Mouse (Mus musculus) spleen, postnatal 10 days (tissue): ENCODE data around the gene 1600014C23Rik.

ENCODE experiments used
- DNase-seq, 2 experiments: peaks; one replicate each; pipeline ENCODE4 v3.0.0; 2021 to 2022; ENCODE audit warnings: low spot score in 2 of 2

1600014C23Rik gene

DNA sequence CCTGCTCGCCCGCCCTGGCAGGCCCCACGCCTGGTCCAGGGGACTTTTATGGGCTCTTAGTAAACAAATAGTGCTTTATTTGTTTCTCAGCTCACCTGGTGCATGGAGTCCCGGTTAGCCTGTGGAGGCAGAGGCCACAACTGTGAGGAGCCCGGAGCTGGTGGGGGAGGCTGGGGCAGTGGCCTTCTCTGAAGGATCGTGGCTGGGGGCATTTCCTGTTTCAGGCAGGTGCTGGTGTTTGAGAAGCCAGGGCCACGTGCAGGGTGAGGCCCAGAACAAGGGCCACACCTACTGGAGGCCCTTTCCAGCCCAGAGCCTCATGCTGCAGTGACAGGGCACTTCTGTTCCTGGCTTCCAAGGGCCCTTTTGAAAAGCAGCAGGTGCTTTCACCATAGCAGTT, 7.4 kb downstream of the 1600014C23Rik start:
- DNase-seq, result no peak

DNA sequence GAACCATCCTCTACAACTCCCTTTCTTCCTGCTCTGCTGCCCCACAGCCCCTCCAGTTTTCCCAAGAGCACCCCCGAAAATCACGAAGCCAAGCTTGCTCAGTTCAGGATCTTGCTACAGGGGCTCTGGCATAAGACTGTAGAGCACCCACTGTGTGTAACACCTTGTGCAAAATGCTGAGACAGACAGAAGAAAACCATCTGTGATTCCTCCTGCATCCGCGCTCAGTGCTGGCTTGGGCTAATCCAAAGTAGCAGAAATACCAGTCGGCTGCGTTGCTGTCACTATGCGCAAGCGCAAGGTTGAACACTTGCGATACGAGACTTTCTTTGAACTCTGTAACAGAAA, 9.1 kb downstream of the 1600014C23Rik start:
- DNase-seq, result no peak

DNA sequence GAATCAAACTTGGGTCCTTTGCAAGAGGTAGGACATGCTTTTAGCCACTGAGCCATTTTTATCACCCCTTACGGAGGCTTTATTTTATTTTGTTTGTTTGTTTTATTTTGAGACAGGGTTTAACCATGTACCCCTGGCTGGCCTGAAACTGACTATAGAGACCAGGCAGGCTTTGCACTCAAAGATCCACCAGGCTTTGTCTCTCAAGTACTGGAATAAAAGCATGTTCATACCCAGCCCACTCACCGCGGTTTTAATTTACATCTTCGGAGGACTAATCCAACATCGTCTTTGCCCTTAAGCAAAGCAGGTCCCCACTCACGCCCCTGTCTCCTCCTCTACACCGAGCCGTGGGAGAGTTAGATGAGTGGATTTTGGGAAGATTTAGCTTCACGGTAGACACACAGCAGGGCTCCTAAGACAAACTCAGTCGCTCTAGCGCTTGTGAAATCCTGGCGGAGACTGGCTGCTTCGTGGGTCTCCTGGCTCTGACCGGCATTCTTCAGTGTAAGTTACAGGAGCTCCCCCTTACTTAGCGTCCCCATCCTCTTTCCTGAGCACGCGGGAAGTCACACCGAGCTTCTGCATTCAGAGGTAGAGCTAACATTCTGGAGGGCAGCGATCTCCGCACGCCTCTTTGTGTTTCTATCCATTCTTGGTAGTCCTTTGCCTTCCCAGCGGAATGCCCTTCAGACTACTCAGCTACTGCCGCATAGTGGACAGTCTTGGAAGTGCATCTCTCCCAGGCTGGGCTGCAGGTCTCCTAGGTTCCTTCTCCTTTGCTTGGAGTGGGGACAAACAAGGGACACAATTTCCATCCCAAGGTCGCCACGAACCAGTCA, 9.7 kb downstream of the 1600014C23Rik start:
- peak; percentile 66 to 81 for DNase-seq

DNA sequence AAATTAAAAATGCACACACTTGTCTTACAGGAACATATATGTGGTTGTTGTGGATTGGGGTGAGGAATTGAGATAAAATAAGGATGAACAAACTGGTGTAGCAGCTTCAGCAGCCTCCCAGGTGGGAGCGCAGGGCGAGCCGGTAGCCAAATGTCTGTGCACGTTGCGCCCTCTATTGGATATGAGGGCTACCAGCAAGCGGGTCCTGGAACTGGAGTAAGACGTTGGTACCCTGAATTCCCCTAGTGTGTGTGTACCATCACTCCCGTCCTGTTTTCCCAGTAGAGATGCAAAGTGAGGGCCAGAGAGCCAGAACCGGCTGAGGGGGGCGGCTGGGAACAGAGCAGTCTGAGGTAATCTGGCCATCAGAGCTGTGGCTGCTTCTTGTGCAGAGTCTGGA, 15.3 kb downstream of the 1600014C23Rik start:
- peak; percentile 46 to 69 for DNase-seq

DNA sequence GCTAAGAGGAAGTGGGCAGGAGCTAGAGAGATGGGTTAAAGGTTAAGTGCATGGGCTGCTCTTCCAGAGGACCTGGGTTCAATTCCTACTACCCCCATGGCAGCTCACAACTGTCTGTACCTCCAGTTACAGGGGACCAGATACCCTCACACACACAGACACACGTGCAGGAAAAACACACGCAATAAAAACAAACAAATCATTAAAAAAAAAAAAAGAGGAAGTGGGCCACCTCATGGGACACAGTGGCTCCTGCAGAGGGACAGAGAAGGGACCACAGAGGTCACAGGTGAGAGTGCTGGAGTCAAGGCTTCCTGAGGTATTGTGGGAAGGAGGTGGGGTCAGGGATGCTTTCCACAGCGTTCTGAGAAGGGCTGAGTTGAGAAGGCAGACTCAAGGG, 22.1 kb downstream of the 1600014C23Rik start:
- DNase-seq, result no peak

DNA sequence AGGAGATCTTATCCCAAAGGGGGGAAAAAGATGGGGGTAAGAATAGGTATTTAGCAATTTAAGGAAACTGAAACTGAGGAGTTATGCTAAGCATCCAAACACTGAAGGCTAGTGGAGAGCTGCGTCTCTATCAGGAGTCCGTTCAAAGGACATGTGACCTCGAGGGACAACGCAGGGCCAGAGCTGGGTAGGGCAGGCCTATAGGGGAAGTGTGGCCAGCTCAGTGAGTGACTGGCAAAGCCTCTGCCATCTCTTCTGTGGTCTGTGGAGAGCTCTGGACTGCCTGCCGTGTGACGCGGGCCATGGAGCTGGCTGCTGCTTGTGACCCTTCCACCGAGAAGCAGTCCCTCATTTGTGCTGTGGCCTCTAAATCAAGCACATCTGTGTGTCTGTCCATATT, 23.2 kb downstream of the 1600014C23Rik start:
- DNase-seq, result no peak

DNA sequence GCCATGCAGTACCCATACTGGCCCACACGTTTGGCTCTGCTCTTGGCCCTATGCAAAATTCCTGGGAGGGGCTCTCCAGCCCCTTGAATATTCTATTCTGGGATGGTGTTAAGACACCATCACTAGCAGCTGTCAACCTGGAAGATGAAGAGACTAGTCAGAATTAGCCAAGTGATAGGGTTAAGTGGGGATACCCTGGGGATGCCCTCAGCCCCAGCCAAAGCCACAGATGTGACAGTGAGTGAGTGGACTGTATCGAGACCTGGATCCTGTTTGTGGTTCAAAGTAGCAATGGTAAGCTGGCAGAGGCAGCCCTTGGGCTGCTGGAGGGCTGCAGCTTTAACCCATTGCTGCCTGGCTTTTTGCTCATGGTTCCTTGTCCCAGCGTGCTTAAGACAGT, 23.8 kb downstream of the 1600014C23Rik start:
- no peak for DNase-seq

DNA sequence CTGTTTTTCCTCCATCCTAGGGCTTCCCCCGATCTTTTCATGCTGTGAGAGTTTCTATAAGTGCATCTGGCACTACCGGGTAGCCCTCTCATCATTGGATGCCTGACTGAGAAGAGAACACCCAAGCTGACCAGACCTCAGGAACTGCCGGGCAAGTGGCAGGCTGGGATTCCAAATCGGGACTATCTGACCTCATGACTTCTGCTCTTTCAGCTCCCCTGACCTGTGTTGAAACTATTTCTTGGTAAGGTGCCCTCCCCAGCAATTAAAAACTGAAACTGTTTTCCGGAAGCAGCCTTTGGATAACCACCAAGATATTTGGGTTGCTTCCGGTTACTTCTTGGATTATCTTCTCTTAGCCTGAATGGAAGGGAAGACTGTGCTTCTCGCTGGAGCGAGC, 25.5 kb downstream of the 1600014C23Rik start:
- no peak for DNase-seq

DNA sequence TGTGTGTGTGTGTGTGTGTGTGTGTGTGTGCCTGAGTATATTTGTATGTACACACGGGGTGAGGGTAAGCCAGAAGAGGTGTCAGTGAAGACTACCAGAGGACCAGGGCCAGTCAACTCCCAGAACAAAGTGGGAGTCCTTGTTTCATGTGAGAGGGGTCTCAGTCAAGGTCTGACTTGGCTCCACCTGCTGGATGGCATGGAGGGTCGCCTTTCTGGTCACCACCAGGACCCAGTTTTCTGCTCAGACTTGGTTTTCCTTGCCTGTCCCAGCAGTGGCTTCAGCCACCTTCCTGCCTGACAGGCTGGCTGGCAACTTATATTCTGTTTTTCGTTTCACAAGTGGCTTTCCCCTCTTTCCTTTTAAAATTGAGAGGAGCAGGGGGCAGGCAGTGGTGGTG, 26.3 kb downstream of the 1600014C23Rik start:
- no peak for DNase-seq

DNA sequence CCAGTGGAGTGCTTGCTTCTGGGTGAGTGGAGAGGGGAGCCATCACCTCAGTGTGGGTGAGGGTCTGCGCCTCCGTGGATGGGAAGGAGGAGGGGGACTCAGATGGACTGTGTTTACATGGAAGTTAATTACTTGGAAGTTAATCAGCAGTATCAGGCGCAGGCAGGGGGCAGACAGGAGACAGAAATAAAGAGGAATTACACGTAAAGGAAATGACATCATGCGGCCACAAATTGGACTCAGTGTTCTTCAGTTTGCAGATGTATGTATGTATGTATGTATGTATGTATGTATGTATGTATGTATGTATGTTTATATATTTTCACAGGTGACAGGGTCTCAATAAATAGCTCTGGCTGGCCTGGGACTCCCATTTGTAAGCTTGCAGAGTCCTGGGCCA, 26.8 kb downstream of the 1600014C23Rik start:
- no peak for DNase-seq

DNA sequence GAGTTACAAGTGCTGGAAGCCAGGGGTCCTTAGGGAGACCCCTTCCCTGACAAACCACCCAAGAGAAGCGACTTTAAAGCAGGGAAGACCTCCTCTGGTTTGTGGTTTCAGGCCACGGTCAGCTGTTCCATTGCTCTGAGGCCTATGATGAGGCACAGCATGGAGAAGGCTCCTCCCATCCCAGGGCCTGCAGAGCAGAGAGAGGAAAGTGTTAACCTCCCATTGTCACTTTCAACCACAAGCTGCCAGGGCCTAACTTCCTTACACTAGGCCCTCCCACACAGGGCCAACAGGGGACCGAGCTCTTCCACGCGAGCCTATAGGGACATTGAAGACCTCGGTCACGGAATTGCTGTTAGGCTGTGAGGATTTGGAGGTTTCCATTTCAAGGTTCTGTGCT, 30.5 kb downstream of the 1600014C23Rik start:
- no peak for DNase-seq

DNA sequence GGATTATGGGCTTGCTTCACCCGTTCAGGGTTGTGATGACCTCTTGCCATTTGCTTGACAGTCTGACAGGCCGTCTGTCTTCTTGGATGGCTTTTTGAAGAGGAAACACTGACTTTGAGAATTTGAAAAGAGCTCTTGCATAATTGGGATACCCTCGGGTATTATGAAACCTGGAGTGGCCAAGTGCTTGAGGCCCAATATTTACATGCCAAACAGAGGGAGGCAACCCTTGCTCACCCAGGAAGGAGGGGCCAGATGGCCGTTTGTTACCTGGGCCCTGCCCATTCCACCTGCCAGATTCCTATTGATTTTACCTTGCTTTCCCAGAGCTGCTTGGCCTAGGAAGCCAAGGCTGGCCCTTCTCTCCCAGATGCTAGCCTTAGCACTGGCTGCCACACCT, 31.4 kb downstream of the 1600014C23Rik start:
- no peak for DNase-seq

DNA sequence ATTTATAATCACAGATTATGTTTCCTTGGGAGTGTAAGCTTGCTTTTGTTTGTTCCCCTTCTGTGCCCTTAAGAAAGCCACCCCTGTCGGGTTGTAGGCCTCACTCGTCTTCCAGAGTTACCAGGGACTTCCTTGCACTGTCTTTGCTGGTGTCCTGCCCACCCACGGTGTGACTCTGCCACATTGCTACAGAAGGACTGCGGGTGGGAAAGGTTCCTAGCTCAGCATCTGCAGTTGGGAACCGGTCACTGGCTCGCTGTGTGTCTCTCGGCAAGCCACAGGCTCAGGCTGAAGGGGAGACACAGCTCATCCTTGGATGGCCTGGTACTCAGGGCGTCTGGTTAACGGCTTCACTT, 32.4 kb downstream of the 1600014C23Rik start:
- DNase-seq, result no peak

DNA sequence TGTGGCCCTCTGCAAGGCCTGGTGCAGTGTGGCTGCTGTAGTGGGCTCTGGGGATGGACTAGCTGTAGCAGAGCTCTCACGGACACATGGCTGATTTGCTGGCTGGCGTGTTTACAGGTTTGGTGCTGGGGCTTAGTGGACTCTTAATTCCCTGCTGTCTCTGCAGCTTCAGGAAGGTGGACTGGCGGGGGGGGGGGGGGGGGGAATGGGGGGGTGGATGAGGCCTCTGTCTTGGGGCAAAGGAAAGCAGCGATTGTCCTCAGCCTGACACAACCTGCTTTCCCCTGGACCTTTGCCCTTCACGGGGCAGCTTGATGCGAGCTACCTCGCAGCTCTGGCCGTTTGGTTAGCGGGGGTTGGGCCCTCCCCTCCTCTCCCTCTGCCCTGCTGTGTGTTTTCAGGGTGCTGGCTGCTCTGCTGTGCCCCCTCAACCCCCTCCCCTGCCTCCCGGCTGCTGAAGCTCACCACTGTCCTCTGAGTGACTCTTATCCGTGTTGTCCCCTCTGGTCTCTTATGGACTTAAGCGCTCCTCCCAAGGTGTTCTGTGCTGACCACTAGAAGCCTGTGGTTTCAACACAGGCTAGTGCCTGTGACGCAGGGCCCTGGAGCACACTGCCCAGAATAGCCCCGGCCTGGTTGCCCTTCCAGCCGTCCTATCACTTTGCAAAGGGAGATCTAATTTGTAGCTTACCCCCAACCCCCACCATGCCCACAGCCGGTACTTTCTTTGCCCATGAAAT, 33.0 kb downstream of the 1600014C23Rik start:
- no peak for DNase-seq

DNA sequence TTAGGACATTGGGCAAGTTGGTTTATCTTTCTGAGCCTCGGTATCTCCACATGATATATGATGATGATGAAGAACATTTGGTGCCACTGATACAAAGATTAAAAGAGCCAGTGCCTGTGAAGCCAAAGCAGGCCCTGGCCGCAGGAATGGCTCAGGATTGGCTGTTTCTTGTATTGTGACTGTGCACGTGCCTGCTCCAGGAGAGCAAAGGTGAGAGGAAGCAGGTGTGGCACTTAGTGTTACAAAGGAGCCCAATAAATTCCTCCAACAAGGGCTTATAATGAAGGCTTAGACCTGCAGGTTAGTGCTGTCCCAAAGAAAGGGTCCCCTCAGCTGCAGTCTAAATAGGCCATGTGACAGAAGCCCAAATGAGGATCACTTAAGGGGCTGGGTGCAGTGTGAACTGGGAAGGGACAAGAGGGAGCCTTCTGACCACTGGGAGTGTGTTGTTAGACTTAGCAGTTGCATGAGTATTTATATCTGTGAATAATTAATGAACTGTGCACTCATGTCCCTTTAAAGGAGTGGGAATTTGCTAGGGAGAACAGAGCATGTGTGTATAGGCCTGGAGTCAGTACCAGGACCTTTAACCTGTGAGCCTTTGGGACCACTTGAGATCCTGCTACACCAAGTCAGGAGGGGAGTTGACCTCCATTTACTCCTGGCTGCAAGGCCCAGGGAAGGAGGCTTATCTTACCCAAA, 34.5 kb downstream of the 1600014C23Rik start:
- no peak for DNase-seq

DNA sequence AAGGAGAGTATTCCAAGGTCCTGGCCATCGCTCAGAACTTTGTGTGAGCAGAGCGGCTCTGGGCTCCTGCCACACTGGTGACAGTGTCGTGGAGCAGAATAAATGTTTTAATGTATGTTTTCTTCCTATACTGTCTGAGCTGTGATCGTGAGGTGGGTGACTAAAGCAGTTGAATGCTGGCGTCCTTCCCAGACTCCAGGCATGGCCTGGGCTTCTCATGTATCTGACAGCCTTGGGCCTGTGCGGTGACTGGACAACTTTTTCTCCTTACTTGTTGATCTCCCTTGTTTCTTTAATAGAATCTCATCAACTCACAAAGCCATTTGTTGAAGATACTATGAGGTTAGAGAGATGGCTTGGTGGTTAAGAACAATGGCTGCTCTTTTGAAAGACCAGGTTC, 35.3 kb downstream of the 1600014C23Rik start:
- DNase-seq, result no peak

DNA sequence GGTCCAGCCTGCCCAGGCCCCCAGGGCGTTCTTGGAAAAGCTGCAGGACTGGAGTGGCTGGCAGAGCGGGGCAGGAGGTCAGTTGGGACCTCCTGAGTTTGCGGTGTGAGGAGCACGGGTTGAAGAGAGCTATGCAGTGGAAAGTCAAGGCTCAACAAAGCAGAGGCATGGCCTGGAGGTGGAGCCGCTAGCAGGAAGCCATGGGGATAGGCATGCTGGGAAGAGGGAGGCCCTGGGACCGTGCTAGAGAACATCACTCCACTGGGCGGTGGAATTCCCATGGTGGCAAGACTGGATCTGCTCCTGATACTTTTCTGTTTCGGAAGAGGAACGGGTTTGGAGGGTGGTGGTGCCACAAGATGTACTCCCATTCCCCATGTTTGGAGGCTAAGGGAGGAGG, 36.7 kb downstream of the 1600014C23Rik start:
- no peak for DNase-seq

DNA sequence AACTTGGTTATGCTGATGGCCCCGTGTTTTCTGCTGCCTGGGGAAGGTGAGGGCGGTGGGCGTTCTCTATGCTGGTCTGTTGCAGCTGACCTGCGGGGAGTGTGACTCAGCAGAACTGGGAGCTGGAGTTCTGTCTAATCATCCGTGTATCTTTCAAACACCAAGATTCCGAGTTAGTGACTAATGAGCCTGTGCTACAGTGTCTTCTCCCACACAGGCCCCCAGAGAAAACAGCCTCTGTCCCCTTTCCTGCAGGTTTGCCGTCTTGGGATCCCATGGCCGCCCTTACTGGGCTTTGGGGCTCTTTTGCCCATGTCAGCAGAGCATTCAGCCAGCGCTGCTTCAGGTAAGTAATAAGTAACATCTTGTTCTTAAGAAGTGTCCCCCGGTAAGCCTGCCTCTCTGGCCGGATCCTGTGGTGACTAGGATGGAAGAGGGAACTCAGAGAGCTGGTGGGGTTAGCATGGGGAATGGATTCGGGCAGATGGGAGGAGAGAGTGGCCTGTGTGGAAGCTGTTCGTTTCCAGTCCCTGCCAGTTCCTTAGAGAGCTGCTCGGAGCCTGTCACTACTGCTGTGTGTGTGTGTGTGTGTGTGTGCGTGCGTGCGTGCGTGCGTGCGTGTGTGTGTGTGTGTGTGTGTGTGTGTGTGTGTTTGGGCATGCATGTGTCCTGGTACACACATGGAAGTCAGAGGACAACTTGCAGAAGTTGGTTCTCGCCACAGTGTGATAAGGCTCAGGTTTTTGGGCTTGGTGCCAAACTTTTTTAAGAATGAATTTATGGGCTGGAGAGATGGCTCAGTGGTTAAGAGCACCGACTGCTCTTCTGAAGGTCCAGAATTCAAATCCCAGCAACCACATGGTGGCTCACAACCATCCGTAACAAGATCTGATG, 38.2 kb downstream of the 1600014C23Rik start:
- DNase-seq, result no peak

DNA sequence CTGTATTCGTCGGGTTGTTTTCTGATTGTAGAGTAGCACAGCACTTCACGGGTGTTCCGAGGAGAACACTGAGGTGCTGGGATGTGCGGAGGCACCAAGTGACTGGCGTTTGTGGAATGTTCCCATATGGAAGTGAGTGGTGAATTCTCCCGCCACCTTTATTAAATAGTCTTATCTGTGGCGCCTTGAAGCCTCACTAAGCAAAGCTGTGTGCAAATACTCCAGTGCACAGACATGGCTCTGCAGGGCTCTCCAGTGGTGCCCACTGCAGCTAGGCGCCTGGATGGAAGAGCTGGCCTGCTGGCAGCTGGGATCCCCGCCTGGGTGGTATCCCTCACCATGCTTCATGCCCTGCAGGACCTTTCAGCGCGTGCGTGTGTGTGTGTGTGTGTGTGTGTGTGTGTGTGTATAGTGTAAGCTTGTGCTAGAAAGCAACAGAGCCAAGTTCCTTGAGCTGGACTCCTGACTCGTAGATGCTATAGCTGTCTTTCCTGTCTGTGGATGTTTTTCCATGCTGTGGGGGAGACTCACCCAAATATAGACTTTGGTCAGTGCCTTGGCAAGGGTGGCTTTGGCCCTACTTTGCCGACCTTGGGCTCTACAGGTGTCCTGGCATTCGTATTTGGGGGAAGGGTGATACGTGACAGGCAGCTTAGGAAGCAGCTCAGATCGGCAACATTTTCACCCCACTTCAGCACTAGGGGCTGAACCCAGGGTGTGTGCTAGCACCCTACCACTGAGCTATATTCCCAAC, 39.7 kb downstream of the 1600014C23Rik start:
- no peak for DNase-seq

DNA sequence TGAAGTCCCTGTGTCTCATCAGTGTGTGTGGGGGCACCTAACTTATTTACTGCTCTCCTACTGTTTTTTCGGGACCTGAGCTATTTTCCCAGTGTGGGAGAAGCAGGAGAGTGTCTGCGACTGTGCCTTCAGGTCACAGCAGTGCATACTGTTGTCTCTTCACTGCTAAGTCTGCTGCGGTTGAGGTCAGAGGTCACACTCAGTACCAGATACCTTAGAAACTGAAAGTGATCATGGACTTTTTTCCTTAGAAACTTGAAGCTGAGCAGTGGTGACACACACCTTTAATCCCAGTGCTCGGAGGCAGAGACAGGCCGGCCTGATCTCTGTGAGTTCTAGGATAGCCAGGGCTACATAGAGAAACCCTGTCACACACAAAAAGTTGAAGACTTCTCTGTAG, 41.5 kb downstream of the 1600014C23Rik start:
- no peak for DNase-seq

DNA sequence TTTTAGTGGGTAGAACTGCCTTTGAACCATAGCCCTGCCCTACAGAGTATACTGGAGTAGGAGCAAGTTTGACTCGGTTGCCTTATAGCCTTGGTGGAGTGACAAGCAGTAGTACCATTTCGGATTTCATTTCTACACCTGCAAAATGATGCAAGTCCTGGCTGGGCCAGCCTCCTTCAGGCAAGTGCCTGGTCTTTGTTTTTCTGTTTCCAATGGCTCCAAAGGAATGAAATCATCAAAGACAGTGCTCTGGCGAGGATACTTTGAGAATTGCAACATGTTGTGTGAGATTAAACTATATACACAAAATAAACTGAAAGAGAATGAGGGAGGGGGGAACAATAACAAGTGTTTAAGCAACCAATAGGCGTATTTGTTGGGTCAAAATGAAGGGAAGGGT, 43.6 kb downstream of the 1600014C23Rik start:
- no peak for DNase-seq
